Mouse (Mus musculus) heart, postnatal 4 days (tissue): ENCODE measurements at regions not wholly inside any gene's neighbourhood (a gene's known extent, or its start where the extent isn't known, plus 50 kb on each side); places are given as distances from the start of the nearest gene placed in this dataset.
A peak's percentile ranks its signal among the peaks of the same experiment; 100 is the strongest.

ENCODE experiments used
- DNase-seq: peaks from one replicate; pipeline ENCODE4 v3.0.0; 2021

GRCm38 (mm10) chr12:96226446-96226845, 534.4 kb downstream of the Flrt2 start:
- DNase-seq: no peak

GRCm38 (mm10) chr12:96228714-96229113, 536.7 kb downstream of the Flrt2 start:
- no peak for DNase-seq

- DNase-seq: no peak
Observed at GRCm38 (mm10) chr12:96235510-96235909, 543.5 kb downstream of the Flrt2 start.

- no peak for DNase-seq
Observed at GRCm38 (mm10) chr12:96235996-96236525, 544.0 kb downstream of the Flrt2 start.

- no peak for DNase-seq
Observed at GRCm38 (mm10) chr12:96239642-96240041, 547.6 kb downstream of the Flrt2 start.

GRCm38 (mm10) chr12:96261978-96262377, 570.0 kb downstream of the Flrt2 start:
- DNase-seq: no peak

GRCm38 (mm10) chr12:96275894-96276293, 583.9 kb downstream of the Flrt2 start:
- DNase-seq: no peak

GRCm38 (mm10) chr12:96311137-96311536, 619.1 kb downstream of the Flrt2 start:
- DNase-seq: peak; percentile 73

- DNase-seq: no peak
Observed at GRCm38 (mm10) chr12:96323061-96323786, 631.2 kb downstream of the Flrt2 start.

- DNase-seq: no peak
Observed at GRCm38 (mm10) chr12:96351143-96351542, 659.1 kb downstream of the Flrt2 start.

GRCm38 (mm10) chr12:96378924-96379323, 686.9 kb downstream of the Flrt2 start:
- no peak for DNase-seq

GRCm38 (mm10) chr12:96419104-96419503, 727.1 kb downstream of the Flrt2 start:
- DNase-seq: no peak

- DNase-seq: no peak
Observed at GRCm38 (mm10) chr12:96419567-96419966, 727.5 kb downstream of the Flrt2 start.

- no peak for DNase-seq
Observed at GRCm38 (mm10) chr12:96427589-96427988, 735.6 kb downstream of the Flrt2 start.

- DNase-seq: peak; percentile 7
Observed at GRCm38 (mm10) chr12:96442546-96442945, 750.5 kb downstream of the Flrt2 start.

GRCm38 (mm10) chr12:96453374-96453773, 761.3 kb downstream of the Flrt2 start:
- DNase-seq: no peak

- no peak for DNase-seq
Observed at GRCm38 (mm10) chr12:96476344-96476743, 784.3 kb downstream of the Flrt2 start.

- DNase-seq: no peak
Observed at GRCm38 (mm10) chr12:96488448-96488960, 796.5 kb downstream of the Flrt2 start.

GRCm38 (mm10) chr12:96509658-96510057, 817.6 kb downstream of the Flrt2 start:
- DNase-seq: no peak

- no peak for DNase-seq
Observed at GRCm38 (mm10) chr12:96558824-96559223, 866.8 kb downstream of the Flrt2 start.

GRCm38 (mm10) chr12:96594845-96595244, 902.8 kb downstream of the Flrt2 start:
- DNase-seq: no peak

GRCm38 (mm10) chr12:96615134-96615533, 923.1 kb downstream of the Flrt2 start:
- no peak for DNase-seq

GRCm38 (mm10) chr12:96615850-96616249, 923.8 kb downstream of the Flrt2 start:
- no peak for DNase-seq

GRCm38 (mm10) chr12:96617226-96617625, 925.2 kb downstream of the Flrt2 start:
- DNase-seq: no peak
